Mouse (Mus musculus) adrenal gland, adult 18-20 months (tissue): ENCODE results near the gene Slc44a4. TPM values are rescaled to one million over a fixed set of nuclear protein-coding genes. Genes with fewer than 3 reads are reported as not detected.
A peak's percentile ranks its signal among the peaks of the same experiment; 100 is the strongest.

ENCODE experiments used
- DNase-seq, 2 experiments: peaks; one replicate each; pipeline ENCODE4 v3.0.0; 2021 to 2022; ENCODE audit warnings: low spot score in 2 of 2
- long read RNA-seq, 2 experiments: library from polyadenylated mRNA; stranded (forward); transcript quantifications; one replicate each; pipeline ENCODE4 v2.0.0; 2021
- total RNA-seq, 2 experiments: library from RNA; stranded (reverse); gene quantifications; 1 replicate in 1 of 2; 2 replicates in 1 of 2; pipeline ENCODE4 v1.2.3; 2021

Slc44a4 gene
- under 1 TPM; 0.30 to 0.51 TPM for total RNA-seq
- long read RNA-seq, experiment 1, partial matches to known transcripts = 1 of 1 reads
- long read RNA-seq, experiment 1, other reads (novel, unspliced or antisense) = 0 of 1 reads
- long read RNA-seq, experiment 2, partial matches to known transcripts = 3 of 3 reads
- long read RNA-seq, experiment 2, other reads (novel, unspliced or antisense) = 0 of 3 reads

DNA sequence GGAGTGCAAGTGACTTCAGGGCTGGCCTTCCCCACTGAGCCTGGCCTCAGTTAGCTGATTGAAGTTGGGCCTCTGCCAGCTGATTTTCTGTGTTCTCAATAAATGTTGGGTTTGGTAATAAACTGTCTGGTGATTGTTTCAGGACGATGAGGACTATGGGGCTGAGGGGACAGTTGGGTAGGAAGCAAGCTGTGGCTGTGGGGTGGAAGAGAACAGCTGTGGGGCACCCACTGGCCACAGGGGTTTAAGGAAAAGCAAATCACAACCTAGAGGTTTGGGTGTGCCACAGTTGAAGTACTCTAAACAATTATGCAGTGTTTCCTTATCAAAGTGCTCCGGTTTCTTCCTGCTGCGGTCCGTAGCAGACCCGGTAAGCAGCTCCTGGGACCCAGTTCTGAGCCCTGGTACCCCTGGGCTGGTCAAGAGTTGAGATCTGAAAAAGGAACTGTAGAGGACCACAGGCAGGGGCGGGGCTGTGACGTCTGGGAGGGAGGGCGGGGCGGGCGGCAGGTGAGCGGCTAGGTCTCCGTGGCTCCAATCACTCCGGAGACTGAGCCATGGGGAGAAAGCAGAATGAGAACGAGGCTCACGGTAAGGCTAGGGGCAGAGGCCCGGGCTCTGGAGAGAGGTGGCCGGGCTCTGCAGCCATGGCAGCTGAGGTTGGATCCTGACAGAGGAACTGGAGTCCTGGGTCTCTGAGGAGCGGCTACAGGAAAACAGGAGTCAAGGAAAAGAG is at the start of gene Slc44a4:
TSS of gene Slc44a4 (plus strand) at position 537 of the 736 bp plus-strand sequence.
- no peak for DNase-seq

DNA sequence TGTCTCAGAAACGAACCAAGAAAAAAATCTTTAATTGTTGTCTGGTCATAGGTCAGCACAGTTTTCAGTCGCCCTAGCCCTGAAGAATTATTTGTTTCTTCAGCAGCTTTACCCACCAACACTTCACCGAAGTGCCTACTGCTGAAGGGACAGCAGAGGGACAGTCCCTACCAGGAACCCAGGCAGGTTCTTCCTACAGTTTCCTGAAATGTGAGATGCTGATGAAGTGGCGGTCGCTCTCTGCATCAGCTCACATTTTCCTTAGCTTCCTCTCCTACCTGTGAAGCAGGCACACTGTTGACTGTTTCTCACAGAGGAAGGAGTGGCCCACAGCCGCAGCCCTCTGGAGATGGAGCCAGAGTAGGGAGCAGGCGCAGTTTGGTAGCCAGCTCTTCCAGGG is 48.3 kb upstream of the Slc44a4 start:
- no peak for DNase-seq

DNA sequence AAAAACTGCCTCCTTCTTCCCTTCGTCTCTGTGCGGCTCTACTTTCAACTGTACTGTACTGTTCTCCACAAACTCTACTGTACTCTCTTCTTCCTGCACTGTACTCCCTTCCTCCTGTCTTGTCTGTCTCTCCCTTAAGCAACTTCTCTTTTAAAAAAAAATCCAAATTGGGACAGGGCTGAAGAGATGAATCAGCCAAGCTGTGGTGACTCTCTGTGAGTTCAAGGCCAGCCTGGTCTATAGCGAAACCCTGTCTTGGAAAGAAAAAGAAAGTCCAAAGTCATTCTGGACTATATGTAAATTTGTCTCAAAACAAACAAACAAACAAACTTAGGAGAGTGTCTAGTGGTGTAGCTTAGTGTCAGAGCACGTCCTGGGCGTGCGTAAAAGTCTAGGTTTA is 39.9 kb upstream of the Slc44a4 start:
- DNase-seq = no peak

GRCm38 (mm10) chr17:34879336-34879879 is 34.9 kb upstream of the Slc44a4 start, which contains the start of gene Zbtb12:
Gene Zbtb12 (plus strand): TSS chr17:34879483.
- no peak for DNase-seq

GRCm38 (mm10) chr17:34881166-34881565 is 33.1 kb upstream of the Slc44a4 start:
- DNase-seq = no peak

- DNase-seq = no peak
Observed at GRCm38 (mm10) chr17:34881683-34882310, 32.5 kb upstream of the Slc44a4 start, which contains the start of gene Gm20547. Gene Gm20547 (minus strand): TSS chr17:34882042.

DNA sequence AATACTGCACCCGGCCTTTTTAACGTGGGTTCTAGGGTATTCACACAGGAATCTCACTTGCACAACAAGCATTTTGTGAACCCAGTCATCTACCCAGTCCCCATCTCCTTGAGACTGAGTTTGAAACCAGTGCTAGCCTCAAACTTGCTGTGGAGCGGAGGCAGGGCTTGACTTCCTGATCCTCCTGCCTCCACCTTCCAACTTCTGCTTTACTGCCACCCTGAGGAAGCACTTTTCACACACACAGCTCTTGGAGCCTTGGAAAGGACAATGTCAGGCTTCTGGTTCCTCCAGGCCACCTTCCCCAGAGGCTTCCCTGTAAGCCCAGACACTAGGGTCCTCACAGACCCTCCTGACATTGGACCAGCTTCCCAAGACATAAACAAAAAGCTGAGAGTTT is 30.9 kb upstream of the Slc44a4 start:
- no peak for DNase-seq

- no peak for DNase-seq
Observed at GRCm38 (mm10) chr17:34884704-34885103, 29.6 kb upstream of the Slc44a4 start.

GRCm38 (mm10) chr17:34885615-34886014 is 28.7 kb upstream of the Slc44a4 start:
- DNase-seq = no peak

DNA sequence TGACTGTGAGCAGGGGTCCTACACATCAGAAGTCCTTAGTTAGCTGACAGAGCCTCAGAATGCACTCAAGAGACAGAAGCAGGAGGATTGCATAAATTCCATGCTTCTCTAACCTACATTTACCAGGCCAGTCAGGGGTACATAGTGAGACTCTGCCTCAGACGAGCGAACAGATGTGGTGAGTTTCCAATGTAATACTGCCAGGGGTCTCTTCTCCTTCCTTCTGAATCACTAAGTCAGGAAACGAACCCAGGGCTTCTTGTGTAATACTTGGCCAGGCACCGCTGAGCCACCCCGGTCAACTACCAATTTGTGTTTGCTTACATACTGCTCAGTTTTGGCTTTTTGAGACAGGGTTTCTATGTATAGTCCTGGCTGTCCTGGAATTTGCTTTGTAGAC is 26.3 kb upstream of the Slc44a4 start:
- DNase-seq = no peak

DNA sequence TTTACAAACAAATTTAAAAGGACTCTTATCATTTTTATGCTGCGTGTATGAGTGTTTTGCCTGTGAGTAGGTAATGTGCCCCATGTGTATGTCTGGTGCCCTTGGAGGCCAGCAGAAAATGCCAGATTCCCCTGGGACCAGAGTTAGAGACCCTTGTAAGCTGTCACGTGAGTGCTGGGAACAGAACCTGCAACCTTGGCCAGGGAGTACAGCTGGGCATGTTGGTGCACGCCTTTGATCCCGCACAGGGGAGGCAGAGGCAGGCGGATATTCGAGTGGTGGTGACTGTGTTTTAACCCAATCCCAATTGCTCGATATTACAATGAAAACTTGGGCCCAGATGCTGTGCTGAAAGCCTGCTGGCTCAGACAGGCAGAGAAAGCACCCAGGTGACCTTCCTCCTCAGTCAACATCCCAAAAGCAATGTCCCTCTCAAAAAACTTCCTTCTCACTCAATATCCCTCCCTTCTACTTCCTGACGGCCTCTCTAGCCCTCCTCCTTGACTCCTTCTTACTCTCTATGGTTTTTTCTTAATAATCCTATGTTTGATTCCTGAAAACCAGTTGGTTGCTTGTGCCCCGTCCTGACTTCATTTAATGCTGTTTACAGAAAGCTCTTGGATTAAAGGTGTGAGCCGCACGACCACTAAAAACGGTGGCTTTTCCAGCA is 24.1 kb upstream of the Slc44a4 start:
- DNase-seq = no peak

DNA sequence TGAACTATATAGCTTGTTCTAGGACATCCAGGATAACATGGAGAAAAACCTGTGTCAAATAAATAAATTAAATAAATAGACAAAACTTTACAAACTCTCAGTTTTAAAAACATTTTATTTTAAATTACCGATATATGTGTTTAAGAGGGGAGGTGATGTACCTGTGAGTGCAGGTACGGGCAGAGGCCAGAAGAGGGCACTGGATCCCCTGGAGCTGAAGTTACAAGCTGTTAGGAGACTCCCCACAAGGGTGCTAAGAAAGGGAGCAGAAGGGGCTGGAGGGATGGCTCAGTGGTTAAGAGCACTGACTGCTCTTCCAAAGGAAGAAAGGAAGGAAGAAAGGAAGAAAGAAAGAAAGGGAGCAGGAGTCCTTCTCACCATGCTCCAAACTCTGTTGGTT is 22.9 kb upstream of the Slc44a4 start:
- DNase-seq = no peak

DNA sequence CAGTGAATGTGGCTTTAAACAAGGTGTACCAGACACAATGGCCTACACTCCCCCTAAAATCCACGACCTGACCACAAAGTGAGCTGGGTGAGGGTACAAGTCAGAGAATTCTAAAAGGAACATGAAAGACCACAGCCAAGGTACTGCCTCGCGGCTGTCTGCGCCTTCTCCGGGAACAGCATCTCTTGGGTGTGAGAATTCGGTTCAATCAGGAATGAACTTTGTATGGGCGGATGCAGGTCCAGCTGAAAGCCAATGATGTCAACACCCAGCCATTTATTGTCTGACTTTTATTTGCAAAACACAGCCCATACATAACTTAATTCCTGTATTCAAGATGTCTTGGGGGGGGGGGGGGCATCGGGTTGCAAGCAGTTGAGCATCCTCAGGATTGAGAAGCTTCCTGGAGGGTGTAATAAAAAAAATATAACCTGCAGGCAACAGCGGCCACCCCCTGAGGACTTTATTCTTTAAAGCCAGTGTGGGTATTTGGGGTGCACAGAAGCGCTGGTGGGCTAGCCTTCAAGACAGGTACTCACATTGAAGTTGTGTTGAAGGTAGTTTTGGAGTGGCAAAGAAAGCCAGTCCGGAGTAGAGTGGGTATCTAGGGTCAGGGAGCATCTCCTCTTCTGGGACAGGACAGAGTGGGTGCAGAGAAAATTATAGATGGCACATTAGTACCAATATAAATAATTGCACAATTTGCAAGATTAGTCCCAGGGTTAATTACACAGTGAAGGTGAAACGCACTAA is 21.0 kb upstream of the Slc44a4 start:
- DNase-seq = no peak

GRCm38 (mm10) chr17:34894074-34894597 is 20.1 kb upstream of the Slc44a4 start:
- peak; percentile 95 to 96 for DNase-seq

- DNase-seq = peak; percentile 72 to 74
Observed at GRCm38 (mm10) chr17:34894801-34895530, 19.3 kb upstream of the Slc44a4 start.

- no peak for DNase-seq
Observed at GRCm38 (mm10) chr17:34895724-34896123, 18.5 kb upstream of the Slc44a4 start.

DNA sequence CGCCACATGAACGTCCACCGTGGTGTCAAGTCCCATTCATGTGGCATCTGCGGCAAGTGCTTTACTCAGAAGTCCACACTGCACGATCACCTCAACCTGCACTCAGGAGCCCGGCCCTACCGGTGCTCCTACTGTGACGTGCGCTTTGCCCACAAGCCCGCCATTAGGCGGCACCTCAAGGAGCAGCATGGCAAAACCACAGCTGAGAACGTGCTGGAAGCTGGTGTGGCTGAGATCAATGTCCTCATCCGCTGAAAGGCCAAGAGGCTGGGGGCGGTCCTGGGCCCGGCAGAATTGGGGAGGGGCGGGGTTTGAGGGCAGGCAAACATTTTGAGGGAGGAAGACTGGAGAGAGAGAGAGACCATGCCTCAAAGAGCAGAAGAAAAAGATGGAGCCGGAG is 17.9 kb upstream of the Slc44a4 start:
- DNase-seq = no peak

GRCm38 (mm10) chr17:34897373-34898159 is 16.7 kb upstream of the Slc44a4 start:
- DNase-seq = no peak

- peak; percentile 84 to 85 for DNase-seq
Observed at GRCm38 (mm10) chr17:34898160-34898586, 16.1 kb upstream of the Slc44a4 start, which contains the start of the genes C2 and Ehmt2. Gene C2 (minus strand): TSS chr17:34898265. Gene Ehmt2 (plus strand): TSS chr17:34898469.
